Mouse (Mus musculus) heart, adult 2 months (tissue): ENCODE results near the gene Map3k4.

ENCODE experiments used
- CTCF ChIP-seq: fragments of 200-600 bp; IDR thresholded peaks from 2 replicates; pipeline ENCODE4 v1.8.1; 2022; ENCODE audit warnings: antibody characterized with exemption, mild to moderate bottlenecking, moderate library complexity
- EP300 ChIP-seq: fragments of 200-500 bp; IDR thresholded peaks from 2 replicates; pipeline ENCODE4 v1.6.1; 2011; ENCODE audit warnings: low read depth, low read length, control low read depth; ENCODE audit not compliant: insufficient read depth
- POLR2A ChIP-seq: fragments of 200-500 bp; IDR thresholded peaks from 2 replicates; pipeline ENCODE4 v1.6.1; 2011; ENCODE audit warnings: mild to moderate bottlenecking, low read depth, low read length, control low read depth; ENCODE audit not compliant: insufficient read depth

DNA sequence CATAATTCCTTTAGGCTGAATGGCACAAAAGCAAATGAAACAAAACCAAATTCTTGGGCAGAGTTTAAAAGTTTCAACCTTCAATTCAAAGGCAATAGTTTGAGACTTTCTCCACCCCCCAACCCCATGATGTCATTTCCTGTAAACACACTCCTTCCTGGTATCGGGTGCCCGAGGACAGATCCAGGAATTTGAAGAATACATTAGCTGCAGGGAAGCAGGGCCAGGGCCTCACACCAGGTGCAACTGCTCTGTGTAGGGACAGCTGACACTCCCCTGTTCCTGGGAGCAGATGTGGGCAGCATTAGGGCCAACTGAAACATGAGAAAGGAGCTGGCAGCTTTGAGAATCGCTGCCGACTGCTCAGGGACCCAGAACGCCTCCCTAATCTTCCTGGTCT lies 123.5 kb downstream of the Map3k4 start:
- TF ChIP-seq POLR2A, result no peak
- TF ChIP-seq CTCF, result no peak
- TF ChIP-seq EP300, result no peak
